Mouse (Mus musculus): ENCODE measurements around the gene Clstn2.

DNA sequence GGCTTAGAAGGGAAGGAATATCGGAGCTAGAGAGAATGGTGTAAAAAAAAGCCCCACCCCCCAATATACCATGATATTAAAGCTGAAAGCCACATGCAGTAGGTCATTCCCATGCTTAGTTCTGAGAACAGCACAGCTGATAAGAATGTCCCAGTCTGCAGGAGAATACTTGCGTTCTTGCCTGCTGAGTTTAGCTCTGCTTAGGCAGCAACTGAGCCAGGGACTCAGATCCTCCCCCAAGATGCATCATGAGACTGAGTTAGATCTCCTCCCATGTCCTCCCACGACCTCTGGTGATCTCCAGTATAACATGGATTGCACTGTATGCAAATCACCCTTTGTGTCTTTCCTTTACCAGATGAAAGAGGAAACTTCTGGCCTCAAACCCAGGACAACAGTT lies 219.8 kb downstream of the Clstn2 start:
- no peak for TF ChIP-seq CTCF (IDR thresholded peaks at IDR 0.05; ENCODE audit: low read depth, low read length)
- no peak for TF ChIP-seq POLR2A (IDR thresholded peaks at IDR 0.05; ENCODE audit: borderline replicate concordance, low read depth, low read length)
